Mouse (Mus musculus): ENCODE results near the gene Slc25a25. TPM values are rescaled to one million over a fixed set of nuclear protein-coding genes. Genes with fewer than 3 reads are reported as not detected.
A peak's percentile ranks its signal among the peaks of the same experiment; 100 is the strongest.

Slc25a25 gene
- polyA plus RNA-seq, 1 experiment from 2014 or later: 36.9 TPM

DNA sequence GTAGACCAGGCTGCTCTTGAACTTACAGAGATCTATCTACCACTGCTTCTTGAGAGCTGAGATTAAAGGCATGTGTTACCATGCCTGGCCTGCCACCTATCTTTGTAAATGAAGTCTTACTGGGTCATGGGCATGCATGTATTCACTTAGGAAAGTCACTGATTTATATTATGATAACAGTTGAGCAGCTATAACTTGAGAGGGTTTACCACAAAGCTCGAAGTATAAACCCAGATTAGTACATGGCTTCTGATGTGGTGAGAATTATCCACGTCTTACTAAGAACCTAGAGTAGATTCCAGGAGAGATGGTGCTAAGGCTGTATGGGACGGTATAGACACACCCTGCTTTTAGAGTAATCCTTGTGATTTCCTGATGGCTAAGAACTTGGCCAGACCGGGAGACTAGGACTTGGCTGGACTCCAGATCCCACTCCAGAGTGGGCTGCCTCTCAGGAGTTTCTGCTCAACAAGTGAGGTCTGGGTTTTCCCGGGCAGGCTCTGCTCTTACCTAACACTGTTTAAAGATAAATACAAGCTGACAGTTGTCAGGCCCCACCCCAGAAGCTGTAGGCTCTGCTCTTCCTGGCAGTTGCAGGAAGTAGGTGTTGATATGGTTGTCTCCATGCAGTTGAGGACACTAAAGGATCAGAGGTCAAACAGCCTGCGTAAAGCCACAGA lies 13.1 kb upstream of the Slc25a25 start:
- WGBS (ENCODE audit: insufficient replicate concordance): 33% methylated on average over 6 of the region's 6 CpGs

DNA sequence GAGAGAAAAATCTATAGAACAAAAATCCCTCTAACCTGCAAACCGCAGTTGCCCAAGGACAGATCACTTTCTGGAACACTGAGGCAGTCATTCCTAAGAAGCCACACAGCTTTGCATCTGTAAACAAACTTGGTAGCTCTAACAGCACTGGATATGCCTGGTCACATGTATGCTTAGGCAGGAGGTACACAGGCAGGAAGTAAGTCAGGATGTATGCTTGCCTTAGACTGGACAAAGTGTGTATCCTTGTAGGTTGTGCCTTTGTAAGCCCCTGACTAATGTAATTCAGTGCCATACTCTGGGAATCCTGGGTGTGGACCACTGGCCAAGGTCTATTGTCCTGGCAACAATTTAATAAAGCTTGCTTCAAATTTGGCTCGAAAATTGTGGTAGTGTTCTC lies 12.5 kb upstream of the Slc25a25 start:
- WGBS (ENCODE audit: insufficient replicate concordance): 69% methylated on average over 2 of the region's 2 CpGs
- H3K9ac ChIP-seq (replicated peaks): no peak overlapping the region
- H3K4me3 ChIP-seq (ENCODE audit: low read depth, low read length): no peak overlapping the region
- DNase-seq: no peak
- no peak overlapping the region for H3K4me2 ChIP-seq (ENCODE audit: low read depth, low read length)
- peak overlapping the region; percentile 44; the same call in 1 of the 2 replicates for H3K27ac ChIP-seq (ENCODE audit: low read depth)
- no peaks in the 10 kb centered on the region for H3K9me3 ChIP-seq (ENCODE audit: low read length)
- ATAC-seq: no peak
- H3K27me3 ChIP-seq (ENCODE audit: insufficient read depth, low read length): no peaks in the 10 kb centered on the region
- H3K36me3 ChIP-seq (replicated peaks; ENCODE audit: insufficient read depth, low read length): no peaks in the 10 kb centered on the region
- peaks cover 11% of the 10 kb centered on the region for H3K4me1 ChIP-seq (ENCODE audit: insufficient read depth)
- TF ChIP-seq EP300 (IDR thresholded peaks at IDR 0.05; ENCODE audit: low read depth) (no peak), CTCF (IDR thresholded peaks at IDR 0.05; ENCODE audit: low read depth) (no peak)

More for the DNA sequence above, 13.1 kb upstream of the Slc25a25 start:
- ATAC-seq: peak; percentile 88
- peak; percentile 44 for DNase-seq
- TF ChIP-seq EP300 (IDR thresholded peaks at IDR 0.05; ENCODE audit: low read depth) (0 out of 2 replicates have a peak, but pooled peaks have one; percentile 13), CTCF (IDR thresholded peaks at IDR 0.05; ENCODE audit: low read depth) (no peak)
- Histone ChIP-seq H3K4me3 (ENCODE audit: low read depth, low read length) (no peak overlapping the region), H3K9me3 (ENCODE audit: low read length) (no peaks in the 10 kb centered on the region), H3K4me2 (ENCODE audit: low read depth, low read length) (no peak overlapping the region), H3K27me3 (ENCODE audit: insufficient read depth, low read length) (no peaks in the 10 kb centered on the region), H3K9ac (replicated peaks) (no peak overlapping the region), H3K36me3 (replicated peaks; ENCODE audit: insufficient read depth, low read length) (no peaks in the 10 kb centered on the region), H3K27ac (ENCODE audit: low read depth) (peak overlapping the region; percentile 44; the same call in 1 of the 2 replicates), H3K4me1 (ENCODE audit: insufficient read depth) (peaks cover 11% of the 10 kb centered on the region)

DNA sequence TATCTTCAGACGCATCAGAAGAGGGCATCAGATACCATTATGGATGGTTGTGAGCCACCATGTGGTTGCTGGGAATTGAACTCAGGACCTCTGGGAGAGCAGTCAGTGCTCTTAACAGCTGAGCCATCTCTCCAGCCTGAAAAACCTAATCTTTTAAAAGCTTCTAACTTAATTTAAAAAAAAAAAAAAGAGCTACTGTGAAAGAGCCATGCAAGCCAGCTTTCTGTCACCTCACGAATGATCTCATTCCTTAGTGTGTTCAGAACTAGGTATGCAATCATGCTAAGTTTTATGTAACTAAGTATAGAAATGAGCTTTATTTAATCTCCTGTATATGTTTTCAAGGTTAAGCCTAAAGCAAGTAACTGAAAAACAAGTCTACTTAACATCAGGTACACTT lies 8.4 kb upstream of the Slc25a25 start:
- no peaks in the 10 kb centered on the region for H3K27me3 ChIP-seq (ENCODE audit: insufficient read depth, low read length)
- no peaks in the 10 kb centered on the region for H3K9me3 ChIP-seq (ENCODE audit: low read length)
- H3K4me1 ChIP-seq (ENCODE audit: insufficient read depth): peaks cover 9% of the 10 kb centered on the region
- H3K9ac ChIP-seq (replicated peaks): no peak overlapping the region
- H3K4me2 ChIP-seq (ENCODE audit: low read depth, low read length): no peak overlapping the region
- 88% methylated on average over 2 of the region's 2 CpGs for WGBS (ENCODE audit: insufficient replicate concordance)
- no peak overlapping the region for H3K27ac ChIP-seq (ENCODE audit: low read depth)
- no peak for DNase-seq
- no peak overlapping the region for H3K4me3 ChIP-seq (ENCODE audit: low read depth, low read length)
- TF ChIP-seq EP300 (IDR thresholded peaks at IDR 0.05; ENCODE audit: low read depth) (no peak), CTCF (IDR thresholded peaks at IDR 0.05; ENCODE audit: low read depth) (no peak)
- H3K36me3 ChIP-seq (replicated peaks; ENCODE audit: insufficient read depth, low read length): peaks cover 7% of the 10 kb centered on the region
- no peak for ATAC-seq

DNA sequence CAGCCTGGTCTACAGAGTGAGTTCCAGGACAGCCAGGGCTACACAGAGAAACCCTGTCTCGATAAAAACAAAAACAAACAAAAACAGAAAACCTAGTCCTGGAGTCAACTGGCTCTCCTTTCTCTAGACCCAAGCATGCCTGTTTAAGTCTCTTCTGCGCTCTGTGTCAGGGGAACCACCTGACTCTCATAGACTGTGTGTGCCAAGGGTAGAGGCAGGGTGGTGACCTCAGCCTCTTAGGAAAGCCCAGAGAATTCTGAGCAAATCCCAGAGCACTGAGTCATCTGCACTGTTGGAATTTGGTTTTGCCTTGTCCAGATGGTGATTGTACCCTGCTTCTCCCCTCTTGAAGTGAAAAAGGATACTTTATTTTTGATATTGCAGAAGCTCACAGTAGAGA lies 7.1 kb upstream of the Slc25a25 start:
- peaks cover 8% of the 10 kb centered on the region for H3K4me1 ChIP-seq (ENCODE audit: insufficient read depth)
- no peak for TF ChIP-seq CTCF (IDR thresholded peaks at IDR 0.05; ENCODE audit: low read depth)
- peaks cover 7% of the 10 kb centered on the region for H3K36me3 ChIP-seq (replicated peaks; ENCODE audit: insufficient read depth, low read length)
- no peak overlapping the region for H3K4me2 ChIP-seq (ENCODE audit: low read depth, low read length)
- 74% methylated on average over 2 of the region's 2 CpGs for WGBS (ENCODE audit: insufficient replicate concordance)
- DNase-seq (no peak), ATAC-seq (no peak; the same call in 1 of the 2 replicates)
- no peak overlapping the region for H3K9ac ChIP-seq (replicated peaks)
- H3K27me3 ChIP-seq (ENCODE audit: insufficient read depth, low read length): no peaks in the 10 kb centered on the region
- H3K27ac ChIP-seq (ENCODE audit: low read depth): no peak overlapping the region
- no peaks in the 10 kb centered on the region for H3K9me3 ChIP-seq (ENCODE audit: low read length)
- H3K4me3 ChIP-seq (ENCODE audit: low read depth, low read length): no peak overlapping the region

DNA sequence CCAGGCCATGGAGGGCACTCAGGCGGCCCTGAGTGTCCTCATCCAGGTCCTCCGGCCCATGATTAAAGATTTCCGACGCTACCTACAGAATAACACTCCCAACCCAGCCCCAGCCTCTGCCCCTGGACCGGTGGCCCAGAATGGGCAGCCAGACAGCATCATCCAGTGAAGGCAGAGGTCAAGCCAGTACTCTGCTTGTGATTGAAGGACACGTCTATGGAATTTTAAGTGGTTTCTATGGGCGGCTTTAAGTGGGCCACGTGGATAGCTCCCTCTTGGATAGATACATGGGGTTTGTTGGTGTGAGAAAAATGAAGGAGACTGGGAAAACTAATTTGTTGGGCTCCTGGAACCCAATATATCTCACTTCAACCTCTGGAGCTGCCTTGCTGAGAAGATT lies 3.9 kb upstream of the Slc25a25 start:
- 88% methylated on average over 8 of the region's 8 CpGs for WGBS (ENCODE audit: insufficient replicate concordance)
- H3K27me3 ChIP-seq (ENCODE audit: insufficient read depth, low read length): no peaks in the 10 kb centered on the region
- no peak overlapping the region for H3K4me2 ChIP-seq (ENCODE audit: low read depth, low read length)
- H3K9ac ChIP-seq (replicated peaks): no peak overlapping the region
- no peak for TF ChIP-seq CTCF (IDR thresholded peaks at IDR 0.05; ENCODE audit: low read depth)
- no peak for TF ChIP-seq EP300 (IDR thresholded peaks at IDR 0.05; ENCODE audit: low read depth)
- no peaks in the 10 kb centered on the region for H3K9me3 ChIP-seq (ENCODE audit: low read length)
- H3K4me1 ChIP-seq (ENCODE audit: insufficient read depth): peaks cover 24% of the 10 kb centered on the region
- ATAC-seq (no peak), DNase-seq (no peak)
- H3K36me3 ChIP-seq (replicated peaks; ENCODE audit: insufficient read depth, low read length): peaks cover 7% of the 10 kb centered on the region
- H3K27ac ChIP-seq (ENCODE audit: low read depth): no peak overlapping the region
- H3K4me3 ChIP-seq (ENCODE audit: low read depth, low read length): no peak overlapping the region

DNA sequence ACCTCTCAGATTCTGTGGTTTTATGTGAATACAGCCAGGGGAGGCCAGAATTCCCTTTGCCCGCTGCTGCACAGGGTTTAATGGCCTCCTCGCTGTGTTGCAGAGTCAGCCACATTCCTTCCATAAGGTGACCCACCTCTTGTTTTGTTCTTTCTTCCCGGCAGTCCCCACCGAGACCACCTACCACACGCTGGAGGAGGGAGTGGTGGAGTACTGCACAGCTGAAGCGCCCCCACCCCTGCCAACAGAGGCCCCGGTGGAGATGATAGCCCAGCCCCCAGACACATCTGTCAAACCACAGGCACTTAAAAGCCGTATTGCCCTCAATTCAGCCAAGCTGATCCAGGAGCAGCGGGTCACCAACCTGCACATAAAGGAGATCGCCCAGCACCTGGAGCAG lies 3.4 kb upstream of the Slc25a25 start:
- Histone ChIP-seq H3K4me3 (ENCODE audit: low read depth, low read length) (no peak overlapping the region), H3K36me3 (replicated peaks; ENCODE audit: insufficient read depth, low read length) (peaks cover 7% of the 10 kb centered on the region), H3K27ac (ENCODE audit: low read depth) (no peak overlapping the region), H3K4me1 (ENCODE audit: insufficient read depth) (peaks cover 29% of the 10 kb centered on the region), H3K9me3 (ENCODE audit: low read length) (no peaks in the 10 kb centered on the region), H3K9ac (replicated peaks) (no peak overlapping the region), H3K27me3 (ENCODE audit: insufficient read depth, low read length) (no peaks in the 10 kb centered on the region), H3K4me2 (ENCODE audit: low read depth, low read length) (no peak overlapping the region; the same call in 1 of the 2 replicates)
- DNase-seq (no peak), ATAC-seq (no peak)
- no peak for TF ChIP-seq EP300 (IDR thresholded peaks at IDR 0.05; ENCODE audit: low read depth)
- no peak for TF ChIP-seq CTCF (IDR thresholded peaks at IDR 0.05; ENCODE audit: low read depth)
- WGBS (ENCODE audit: insufficient replicate concordance): 82% methylated on average over 10 of the region's 10 CpGs

Measured in liver, postnatal 0 days (tissue).